Mouse (Mus musculus) stomach, embryonic 14.5 days (tissue): ENCODE measurements around the gene Ss18l1. TPM values are rescaled to one million over a fixed set of nuclear protein-coding genes. Genes with fewer than 3 reads are reported as not detected.

Experiments used
- ATAC-seq: fragments of 200-750 bp; cut with Nextera tagmentation; 2 replicates; pipeline ENCODE4 v1.8.0; 2017; ENCODE audit warnings: low read depth, moderate TSS enrichment; ENCODE audit not compliant: insufficient number of reproducible peaks, insufficient read depth, low FRiP score
- H3K27ac ChIP-seq: fragments of 300-500 bp; sonication (generic); 2 replicates; pipeline ENCODE4 v1.5.1; 2014; ENCODE audit warnings: mild to moderate bottlenecking, low read length, moderate library complexity, mixed read lengths
- H3K27me3 ChIP-seq: fragments of 300-500 bp; sonication (generic); 2 replicates; pipeline ENCODE4 v1.6.1; 2014; ENCODE audit warnings: low read length, control low read depth, mixed read lengths; ENCODE audit not compliant: control insufficient read depth, insufficient read depth
- H3K36me3 ChIP-seq: fragments of 300-500 bp; sonication (generic); 2 replicates; pipeline ENCODE4 v1.6.1; 2014; ENCODE audit warnings: mild to moderate bottlenecking, control low read depth, low read length, moderate library complexity, mixed read lengths; ENCODE audit not compliant: control insufficient read depth, insufficient read depth
- H3K4me1 ChIP-seq: fragments of 300-500 bp; sonication (generic); 2 replicates; pipeline ENCODE4 v1.6.1; 2014; ENCODE audit warnings: low read length, control low read depth, mixed read lengths; ENCODE audit not compliant: control insufficient read depth, insufficient read depth
- H3K4me2 ChIP-seq: fragments of 300-500 bp; sonication (generic); replicated peaks from 2 replicates; pipeline ENCODE4 v1.6.1; 2014; ENCODE audit warnings: low read depth, low read length, control low read depth
- H3K4me3 ChIP-seq: fragments of 300-500 bp; sonication (generic); 2 replicates; pipeline ENCODE4 v1.5.1; 2014; ENCODE audit warnings: low read depth, low read length, control low read depth
- H3K9ac ChIP-seq: fragments of 300-500 bp; sonication (generic); replicated peaks from 2 replicates; pipeline ENCODE4 v1.6.1; 2014; ENCODE audit warnings: low read depth, mild to moderate bottlenecking, control low read depth, low read length, moderate library complexity, mixed read lengths
- H3K9me3 ChIP-seq: fragments of 300-500 bp; sonication (generic); 2 replicates; pipeline ENCODE4 v1.6.1; 2016; ENCODE audit warnings: low read depth, low read length, control low read depth; ENCODE audit not compliant: control insufficient read depth
- WGBS: fragments of 180-500 bp; shearing (Covaris S2); extraction: QIAGEN DNeasy Blood & Tissue Kit; methylation state at CpG from one replicate; pipeline ENCODE4 v1.1.7; 2014; 5-methylcytosine and 5-hydroxymethylcytosine counted together
- polyA plus RNA-seq: library from polyadenylated mRNA; unstranded; fragments of >200 nt; fragmentation: Nextera tagmentation; extraction: Ambion mirVana; gene quantifications from 2 replicates; pipeline ENCODE4 v1.2.1, GENCODE M21; 2014

The Ss18l1 gene
- polyA plus RNA-seq, 1 experiment from 2014 or later, result 4.6 TPM

DNA sequence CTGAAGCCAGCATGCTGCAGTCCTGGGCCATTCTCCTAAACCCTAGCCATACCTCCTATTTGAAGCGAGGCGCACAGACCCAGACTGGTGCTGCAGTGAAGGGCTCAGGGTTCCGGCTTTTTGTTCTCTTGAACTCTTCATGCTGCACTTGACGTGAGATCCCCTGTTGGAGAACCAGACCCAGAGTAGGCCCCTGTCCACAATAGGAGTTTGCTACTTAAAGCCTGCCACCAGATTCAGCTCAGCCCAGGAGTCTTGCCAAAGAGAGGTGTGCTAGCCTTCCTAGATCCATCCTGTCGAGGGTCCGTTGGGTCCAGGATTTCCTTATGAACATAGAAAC is 16.5 kb upstream of the Ss18l1 start:
- H3K4me2 ChIP-seq, result peak overlapping the region; percentile 91
- H3K27me3 ChIP-seq, result 0 out of 2 replicates have a peak, but pooled peaks cover 6% of the 10 kb centered on the region
- peaks cover 24% of the 10 kb centered on the region for H3K36me3 ChIP-seq
- no peaks in the 10 kb centered on the region for H3K9me3 ChIP-seq
- peaks cover 26% of the 10 kb centered on the region for H3K4me1 ChIP-seq
- H3K27ac ChIP-seq, result 0 out of 2 replicates have a peak overlapping the region, but pooled peaks have one; percentile 10
- H3K9ac ChIP-seq, result peak overlapping the region; percentile 89
- ATAC-seq, result no peak
- peak overlapping the region; percentile 97 for H3K4me3 ChIP-seq
- WGBS, result 5% methylated on average over 6 of the region's 6 CpGs

DNA sequence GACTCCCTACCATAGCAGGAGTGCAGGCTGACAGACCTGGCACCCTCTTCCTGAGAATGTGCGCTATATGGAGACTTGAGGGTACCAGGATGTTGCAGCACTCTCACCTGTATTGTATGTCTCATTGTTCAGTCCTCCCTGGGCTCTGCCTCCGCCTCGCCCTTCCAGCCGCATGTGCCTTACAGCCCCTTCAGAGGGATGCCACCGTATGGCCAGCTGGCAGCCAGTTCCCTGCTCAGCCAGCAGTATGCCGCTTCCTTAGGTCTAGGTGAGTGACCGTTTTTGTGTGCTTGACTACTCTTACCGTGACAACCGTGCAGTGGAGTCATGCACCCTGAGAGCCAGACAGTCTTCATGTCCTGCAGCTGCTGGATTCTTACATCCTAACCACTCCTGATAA is 14.5 kb upstream of the Ss18l1 start:
- H3K36me3 ChIP-seq, result peaks cover 43% of the 10 kb centered on the region
- H3K4me3 ChIP-seq, result 0 out of 2 replicates have a peak overlapping the region, but pooled peaks have one; percentile 97
- ATAC-seq, result no peak
- no peak overlapping the region for H3K27ac ChIP-seq
- WGBS, result 82% methylated on average over 9 of the region's 9 CpGs
- H3K9me3 ChIP-seq, result no peaks in the 10 kb centered on the region
- no peaks in the 10 kb centered on the region for H3K27me3 ChIP-seq
- H3K4me1 ChIP-seq, result peaks cover 26% of the 10 kb centered on the region
- H3K9ac ChIP-seq, result no peak overlapping the region
- H3K4me2 ChIP-seq, result peak overlapping the region; percentile 91; the same call in 1 of the 2 replicates

DNA sequence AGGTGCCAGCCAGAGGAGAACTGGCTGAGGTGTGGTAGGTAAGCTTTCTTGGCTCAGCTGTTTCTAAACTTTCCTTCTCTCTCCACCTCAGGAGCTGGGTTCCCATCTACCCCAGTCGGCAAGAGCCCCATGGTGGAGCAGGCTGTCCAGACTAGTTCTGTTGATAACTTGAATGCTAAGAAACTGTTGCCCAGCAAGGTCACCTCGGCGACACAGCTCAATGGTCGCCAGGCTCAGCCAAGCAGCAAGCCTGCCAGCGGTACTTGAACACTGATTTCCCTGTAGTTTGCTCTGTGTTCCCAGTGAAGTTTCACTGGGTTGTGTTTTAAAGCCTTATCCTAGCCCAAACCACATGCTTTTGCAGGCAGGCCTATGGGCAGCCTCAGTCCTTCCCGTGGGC is 11.0 kb upstream of the Ss18l1 start:
- 92% methylated on average over 6 of the region's 6 CpGs for WGBS
- Histone ChIP-seq H3K4me2 (no peak overlapping the region), H3K27ac (no peak overlapping the region), H3K9ac (no peak overlapping the region), H3K4me1 (peaks cover 18% of the 10 kb centered on the region), H3K36me3 (peaks cover 67% of the 10 kb centered on the region), H3K27me3 (no peaks in the 10 kb centered on the region), H3K9me3 (no peaks in the 10 kb centered on the region), H3K4me3 (no peak overlapping the region)
- ATAC-seq, result no peak

DNA sequence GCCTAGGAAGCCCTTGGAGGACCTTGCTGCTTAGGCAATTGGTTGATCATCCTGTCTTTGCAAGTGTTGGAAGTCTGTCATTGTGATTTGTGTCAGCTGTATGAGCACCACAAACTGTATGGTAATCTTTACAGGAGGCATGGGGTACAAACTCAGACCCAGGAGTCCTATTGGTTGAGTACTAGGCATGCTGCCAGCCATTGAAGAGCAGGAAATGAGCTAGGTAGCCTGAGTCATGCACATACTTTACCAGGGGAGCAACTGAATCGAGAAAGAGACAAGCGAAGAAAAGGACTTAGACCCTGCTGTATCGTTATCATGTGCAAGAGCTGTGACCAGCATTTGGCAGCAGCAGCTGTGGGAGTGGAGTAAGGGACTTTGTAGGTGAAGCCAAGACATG is 9.4 kb upstream of the Ss18l1 start:
- Histone ChIP-seq H3K9me3 (no peaks in the 10 kb centered on the region), H3K4me3 (no peak overlapping the region), H3K36me3 (peaks cover 75% of the 10 kb centered on the region), H3K4me2 (no peak overlapping the region), H3K9ac (no peak overlapping the region), H3K4me1 (peaks cover 2% of the 10 kb centered on the region; the same call in 1 of the 2 replicates), H3K27ac (no peak overlapping the region), H3K27me3 (no peaks in the 10 kb centered on the region)
- 86% methylated on average over 3 of the region's 3 CpGs for WGBS
- no peak for ATAC-seq

DNA sequence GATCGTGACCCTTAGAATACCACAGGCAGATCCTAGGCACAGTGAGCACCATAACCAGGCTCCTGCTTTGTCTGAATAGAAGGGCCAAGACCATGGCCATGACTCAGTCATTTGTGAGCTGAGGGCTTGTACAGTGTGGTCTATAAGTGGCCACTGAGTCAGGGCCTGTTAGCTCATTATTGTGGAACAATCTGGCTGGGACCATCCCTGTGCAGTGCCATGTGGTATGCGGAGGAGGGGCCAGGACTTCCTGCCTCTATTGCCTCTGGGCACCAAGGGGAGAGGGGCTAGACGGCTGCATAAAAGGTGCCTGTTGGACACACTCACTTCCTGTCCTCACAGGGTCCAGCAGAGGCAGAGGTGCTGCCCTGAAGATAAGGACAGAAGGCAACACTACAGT is 8.4 kb upstream of the Ss18l1 start:
- no peak overlapping the region for H3K4me2 ChIP-seq
- no peaks in the 10 kb centered on the region for H3K4me1 ChIP-seq
- H3K36me3 ChIP-seq, result peaks cover 76% of the 10 kb centered on the region
- H3K27ac ChIP-seq, result no peak overlapping the region
- WGBS, result 71% methylated on average over 3 of the region's 3 CpGs
- ATAC-seq, result 0 out of 2 replicates have a peak, but pooled peaks have one; percentile 30
- H3K9me3 ChIP-seq, result no peaks in the 10 kb centered on the region
- no peak overlapping the region for H3K9ac ChIP-seq
- no peak overlapping the region for H3K4me3 ChIP-seq
- no peaks in the 10 kb centered on the region for H3K27me3 ChIP-seq

DNA sequence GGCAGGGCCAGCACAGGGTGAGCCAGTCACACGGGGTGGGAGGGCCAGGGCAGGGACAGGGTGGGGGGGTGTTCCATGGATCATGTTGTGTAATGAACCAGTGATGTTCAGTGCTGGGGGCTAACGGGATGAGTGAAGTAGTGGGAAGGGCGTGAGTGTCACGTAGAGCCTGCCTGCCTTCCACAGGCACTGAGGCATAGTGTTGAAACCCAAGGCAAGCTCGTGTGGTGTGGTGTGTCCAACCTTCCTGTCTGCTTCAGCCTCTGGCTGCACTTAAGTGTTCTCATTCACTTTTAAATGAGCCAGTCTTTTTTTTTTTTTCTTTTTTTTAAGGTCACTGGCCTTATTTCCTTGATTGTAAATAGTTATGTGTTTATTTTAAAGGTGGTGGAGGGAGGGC is 7.6 kb upstream of the Ss18l1 start:
- WGBS, result 65% methylated on average over 5 of the region's 5 CpGs
- Histone ChIP-seq H3K36me3 (peaks cover 70% of the 10 kb centered on the region), H3K4me3 (no peak overlapping the region), H3K9ac (no peak overlapping the region), H3K27me3 (no peaks in the 10 kb centered on the region), H3K4me2 (no peak overlapping the region), H3K9me3 (no peaks in the 10 kb centered on the region), H3K4me1 (no peaks in the 10 kb centered on the region), H3K27ac (no peak overlapping the region)
- no peak for ATAC-seq

DNA sequence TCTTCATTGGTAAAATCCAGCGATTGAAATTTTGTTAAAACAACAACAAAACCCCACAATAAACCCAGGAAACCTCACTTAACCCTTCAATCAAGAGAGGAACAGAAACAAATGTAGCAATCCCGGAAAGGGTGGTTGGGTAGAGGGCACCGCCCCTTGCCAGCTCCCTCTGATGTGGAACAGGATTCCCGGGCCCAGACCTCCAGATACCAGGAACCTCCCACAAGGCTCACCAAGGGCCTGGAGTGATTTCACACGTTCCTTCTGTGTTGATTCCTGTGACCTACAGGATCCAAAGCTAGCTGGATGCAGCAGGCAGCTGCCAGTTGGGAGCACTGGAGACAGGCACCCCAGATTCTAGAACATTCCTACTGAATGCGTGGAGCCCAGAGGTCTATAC is 1.9 kb upstream of the Ss18l1 start:
- Histone ChIP-seq H3K4me2 (peak overlapping the region; percentile 69; the same call in 1 of the 2 replicates), H3K9me3 (no peaks in the 10 kb centered on the region), H3K27ac (no peak overlapping the region), H3K4me1 (peaks cover 22% of the 10 kb centered on the region), H3K9ac (no peak overlapping the region), H3K27me3 (no peaks in the 10 kb centered on the region), H3K4me3 (no peak overlapping the region), H3K36me3 (peaks cover 31% of the 10 kb centered on the region)
- 50% methylated on average over 6 of the region's 6 CpGs for WGBS
- ATAC-seq, result no peak

DNA sequence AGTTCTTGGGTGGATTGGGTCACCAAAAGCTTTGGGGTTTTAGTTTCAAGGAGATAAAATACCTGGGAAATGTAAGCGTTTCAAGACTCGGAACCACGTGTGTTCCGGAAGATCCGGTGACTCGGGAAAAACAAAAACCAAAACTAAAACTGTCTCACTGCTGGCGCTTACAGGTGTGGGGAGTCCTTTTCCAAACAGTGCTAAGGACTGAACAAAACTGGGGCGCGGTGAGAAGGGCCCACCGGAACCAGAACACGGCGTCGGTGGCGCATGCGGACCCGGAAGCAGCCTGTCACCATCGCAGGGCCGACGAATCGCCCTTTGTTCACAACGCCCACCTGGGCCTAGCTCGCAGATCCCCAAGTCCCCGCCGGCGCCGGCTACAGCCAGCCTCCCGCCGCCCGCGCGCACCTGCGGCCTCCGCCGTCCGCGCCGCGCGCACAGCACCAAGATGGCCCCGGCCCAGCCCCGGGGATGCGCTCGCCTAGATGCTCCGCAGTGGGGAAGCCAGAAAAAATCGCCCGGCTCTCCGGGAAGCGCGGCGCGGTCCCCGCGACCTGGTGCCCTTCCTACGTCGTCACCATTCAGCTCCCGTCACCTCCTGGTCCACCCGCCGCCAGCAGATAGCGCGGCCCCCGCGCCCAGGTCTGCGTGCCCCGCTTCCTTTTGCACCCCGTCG is 593 bp upstream of the Ss18l1 start:
- Histone ChIP-seq H3K27me3 (no peaks in the 10 kb centered on the region), H3K27ac (peak overlapping the region; percentile 89), H3K4me3 (peak overlapping the region; percentile 99), H3K36me3 (peaks cover 18% of the 10 kb centered on the region), H3K4me1 (peaks cover 22% of the 10 kb centered on the region), H3K9ac (peak overlapping the region; percentile 84), H3K9me3 (no peaks in the 10 kb centered on the region), H3K4me2 (peak overlapping the region; percentile 69)
- peak; percentile 48 for ATAC-seq
- WGBS, result under 1% methylated on average over 52 of the region's 66 CpGs
